Mouse (Mus musculus): Measurements from ENCODE around the gene Por.

DNA sequence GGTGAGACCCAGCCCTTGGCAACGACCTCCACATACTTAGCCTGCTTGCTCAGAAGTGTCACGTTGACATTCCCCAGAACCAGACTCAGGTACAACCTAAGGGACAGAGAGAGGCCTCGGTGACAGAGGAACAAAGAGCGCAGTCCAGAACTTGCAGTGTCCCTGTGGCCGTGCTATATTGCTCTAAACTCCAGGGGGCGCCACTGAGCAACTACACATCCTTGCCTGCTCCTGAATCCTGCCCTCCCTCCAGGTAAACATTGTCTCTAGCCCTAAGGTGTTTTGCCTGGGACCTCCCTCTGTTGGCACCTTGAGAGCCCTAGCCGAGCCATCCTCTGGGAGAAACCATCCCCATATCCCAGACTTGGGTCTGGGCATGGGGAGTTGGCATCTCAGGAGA lies 67.3 kb downstream of the Por start:
- TF ChIP-seq CTCF (conservative IDR thresholded peaks at IDR 0.05; ENCODE audit: insufficient read depth, insufficient read length, low read depth, low read length), result peak; percentile 69
- TF ChIP-seq POLR2A (IDR thresholded peaks at IDR 0.05; ENCODE audit: low read depth, low read length), result no peak

Measured in kidney, adult 2 months (tissue).